Mouse (Mus musculus): ENCODE measurements around the gene Polr1e.

Polr1e gene

DNA sequence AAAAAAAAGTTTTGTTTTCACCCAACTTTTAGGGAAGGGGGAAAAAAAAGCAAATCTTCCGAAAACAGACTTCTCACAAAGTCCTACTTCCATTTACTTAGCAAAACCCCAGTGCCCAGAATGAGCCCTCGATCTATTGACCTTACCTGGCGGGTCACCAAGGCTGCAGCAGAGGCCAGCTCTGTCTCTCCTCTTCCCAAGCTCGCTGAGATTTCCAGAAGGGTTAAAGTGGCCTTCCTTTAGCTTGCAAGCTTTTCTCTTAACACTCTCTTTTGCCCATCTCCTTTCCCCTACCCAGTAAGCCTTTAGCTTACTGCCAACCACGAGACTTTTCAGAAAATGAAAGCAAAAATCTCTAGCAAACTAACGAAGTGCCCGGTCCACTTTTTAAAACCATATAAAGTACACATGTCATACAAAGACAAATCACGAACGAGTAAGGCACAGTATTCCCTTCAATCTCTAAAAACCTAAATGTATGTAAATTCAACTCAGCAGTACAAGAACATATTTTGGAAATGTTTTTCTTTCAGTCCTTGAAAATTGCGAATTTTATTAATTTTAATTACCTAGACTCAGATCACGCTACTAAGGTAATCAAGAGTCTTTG is 7.5 kb upstream of the Polr1e start:
- DNase-seq = peak; percentile 56 to 75

DNA sequence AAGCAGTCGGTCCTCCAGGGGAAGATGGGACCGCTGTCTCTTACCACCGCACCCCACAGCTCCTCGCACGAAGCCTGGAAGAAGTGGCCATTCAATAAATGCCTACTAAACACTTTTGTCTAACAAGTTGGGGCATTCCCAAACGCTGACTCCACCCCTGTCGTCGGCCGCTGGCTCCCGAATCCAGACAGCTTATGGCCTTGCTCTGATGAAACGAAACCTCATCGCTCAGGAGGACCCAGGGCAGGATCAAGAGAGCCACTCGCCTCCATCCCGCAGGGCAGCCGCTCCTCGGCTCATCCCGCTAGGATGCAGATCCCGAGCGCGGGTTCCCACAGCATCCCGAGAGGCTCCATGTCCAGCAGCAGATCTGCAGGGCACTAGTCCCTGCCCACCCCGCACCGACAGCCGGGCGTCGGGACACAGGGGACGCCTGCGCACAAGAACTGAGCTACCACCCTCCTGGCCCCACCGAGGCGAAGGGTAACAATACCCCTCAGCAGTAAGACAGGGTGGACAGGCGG is 6.7 kb upstream of the Polr1e start:
- DNase-seq = peak; percentile 69 to 79

- peak; percentile 99 to 100 for DNase-seq
These were observed 6.0 kb upstream of the Polr1e start, which contains the start of gene Zbtb5 for GRCm38 (mm10) chr4:45012105-45012975. TSS of gene Zbtb5 (minus strand) at chr4:45012412.

GRCm38 (mm10) chr4:45013031-45013431 is 5.4 kb upstream of the Polr1e start:
- DNase-seq = peak in 1 of 2 experiments; percentile 25

GRCm38 (mm10) chr4:45013537-45013936 is 4.8 kb upstream of the Polr1e start:
- DNase-seq = no peak

DNA sequence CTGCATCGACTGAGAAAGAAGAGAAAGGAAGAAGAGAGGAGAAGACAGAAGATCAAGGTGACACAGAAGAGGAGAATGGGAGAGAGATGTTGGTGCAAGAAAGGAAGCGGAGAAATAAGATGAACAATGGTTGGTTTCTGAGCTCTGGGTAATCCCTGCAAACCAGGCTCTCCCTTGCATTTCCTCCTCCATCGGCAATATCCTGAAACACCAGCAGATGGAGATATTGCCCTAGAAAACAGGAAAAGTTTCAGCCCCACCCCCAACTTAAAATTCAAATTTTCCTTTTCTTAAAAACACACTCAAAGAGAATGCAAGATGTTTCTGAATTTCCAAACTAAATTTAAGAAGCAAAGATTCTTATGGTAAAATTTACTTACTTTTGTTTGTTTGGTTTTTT is 2.8 kb upstream of the Polr1e start:
- peak; percentile 61 to 77 for DNase-seq

DNA sequence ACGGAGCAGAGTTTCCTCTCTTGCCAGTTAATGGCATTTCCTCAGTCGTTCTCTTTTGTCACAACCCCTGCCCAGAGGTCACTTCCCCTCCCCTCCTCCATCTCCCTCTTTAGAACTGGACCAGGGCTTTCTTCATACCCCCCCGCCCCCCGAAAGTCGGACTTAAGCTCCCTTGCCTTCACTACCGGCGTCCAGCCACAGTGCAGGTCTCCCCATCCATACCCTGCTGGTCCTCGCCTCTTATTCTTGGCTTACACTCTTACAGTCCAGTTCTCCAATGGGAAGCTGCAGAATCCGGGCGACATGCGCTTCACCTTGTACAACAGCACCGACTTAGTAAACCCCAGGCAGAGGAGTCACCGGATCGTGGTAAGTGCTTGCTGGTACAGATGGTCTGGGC is 626 bp downstream of the Polr1e start:
- no peak for DNase-seq

DNA sequence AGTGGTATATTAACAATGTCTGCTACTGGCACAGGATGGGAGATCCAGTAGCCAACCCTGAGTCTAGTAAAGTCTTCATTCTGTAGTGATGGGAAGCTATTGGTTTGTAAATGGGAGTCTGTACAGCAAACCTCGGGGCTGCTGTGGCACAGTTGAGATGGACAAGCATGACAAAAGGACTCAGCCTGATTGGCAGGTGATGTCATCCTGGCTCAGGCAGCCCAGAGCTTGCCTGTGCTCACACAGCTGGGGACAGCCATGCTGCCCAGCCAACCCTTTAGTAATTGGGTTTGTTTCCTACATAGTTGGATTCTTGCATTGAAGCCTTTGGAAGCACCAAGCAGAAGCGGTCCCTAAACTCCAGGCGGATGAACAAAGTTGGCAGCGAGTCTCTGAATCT is 8.1 kb downstream of the Polr1e start:
- DNase-seq = no peak

GRCm38 (mm10) chr4:45032586-45032985 is 14.2 kb downstream of the Polr1e start:
- no peak for DNase-seq

DNA sequence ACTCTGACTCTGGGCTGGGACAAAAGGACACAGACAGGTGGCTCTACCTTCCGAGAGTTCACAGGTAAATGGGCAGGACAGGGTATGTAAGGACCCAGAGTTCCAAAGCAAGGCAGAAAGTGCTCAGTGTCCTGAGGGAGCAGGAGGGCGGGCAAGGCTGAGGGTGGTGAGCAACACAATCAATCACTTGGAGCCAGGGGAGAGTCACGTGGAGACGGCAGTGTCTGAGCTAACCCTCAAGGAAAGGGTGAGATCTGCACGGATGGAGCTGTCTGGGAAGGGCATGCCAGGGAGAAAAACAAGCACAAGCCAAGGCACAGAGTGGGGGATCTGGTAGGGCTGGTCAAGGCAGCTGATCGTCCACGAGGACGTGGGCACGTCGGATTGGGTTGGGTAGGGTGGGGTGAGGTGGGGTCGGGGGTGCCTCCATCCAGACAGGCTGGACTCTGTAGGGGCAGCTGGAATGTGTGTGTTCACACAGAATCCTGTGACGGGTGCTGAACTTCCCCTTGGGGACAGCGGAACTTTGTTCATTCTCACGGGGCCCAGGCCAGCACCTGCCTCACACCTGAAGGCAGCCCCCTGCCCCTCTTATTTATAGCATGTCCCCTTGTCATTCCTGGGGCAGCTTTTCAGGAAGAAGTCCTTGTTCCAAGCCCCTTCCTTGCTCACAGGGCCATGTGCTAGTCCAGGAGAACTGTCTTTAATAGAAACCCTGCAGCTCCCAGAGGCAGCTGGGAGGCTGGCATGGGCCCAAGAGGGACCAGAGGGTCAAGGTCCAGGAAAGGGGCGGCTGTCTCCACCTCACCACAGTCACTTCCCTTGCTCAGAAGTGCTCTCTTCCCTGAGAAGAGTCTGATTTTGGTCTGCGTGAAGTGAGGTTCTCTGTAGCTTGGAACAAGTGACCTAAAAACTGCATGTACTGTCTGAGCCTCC is 16.6 kb downstream of the Polr1e start:
- peak; percentile 83 to 91 for DNase-seq

GRCm38 (mm10) chr4:45036048-45036447 is 17.7 kb downstream of the Polr1e start:
- no peak for DNase-seq

GRCm38 (mm10) chr4:45036571-45036970 is 18.2 kb downstream of the Polr1e start:
- no peak for DNase-seq

GRCm38 (mm10) chr4:45037455-45038410 is 19.4 kb downstream of the Polr1e start:
- DNase-seq = peak; percentile 25 to 32

- peak; percentile 44 to 58 for DNase-seq
These were observed 20.5 kb downstream of the Polr1e start for GRCm38 (mm10) chr4:45038879-45039278.

GRCm38 (mm10) chr4:45039546-45039945 is 21.2 kb downstream of the Polr1e start:
- peak; percentile 36 to 38 for DNase-seq

GRCm38 (mm10) chr4:45040795-45041194 is 22.4 kb downstream of the Polr1e start:
- DNase-seq = peak; percentile 66 to 78

- DNase-seq = no peak
These were observed 28.3 kb downstream of the Polr1e start for GRCm38 (mm10) chr4:45046679-45047078.

DNA sequence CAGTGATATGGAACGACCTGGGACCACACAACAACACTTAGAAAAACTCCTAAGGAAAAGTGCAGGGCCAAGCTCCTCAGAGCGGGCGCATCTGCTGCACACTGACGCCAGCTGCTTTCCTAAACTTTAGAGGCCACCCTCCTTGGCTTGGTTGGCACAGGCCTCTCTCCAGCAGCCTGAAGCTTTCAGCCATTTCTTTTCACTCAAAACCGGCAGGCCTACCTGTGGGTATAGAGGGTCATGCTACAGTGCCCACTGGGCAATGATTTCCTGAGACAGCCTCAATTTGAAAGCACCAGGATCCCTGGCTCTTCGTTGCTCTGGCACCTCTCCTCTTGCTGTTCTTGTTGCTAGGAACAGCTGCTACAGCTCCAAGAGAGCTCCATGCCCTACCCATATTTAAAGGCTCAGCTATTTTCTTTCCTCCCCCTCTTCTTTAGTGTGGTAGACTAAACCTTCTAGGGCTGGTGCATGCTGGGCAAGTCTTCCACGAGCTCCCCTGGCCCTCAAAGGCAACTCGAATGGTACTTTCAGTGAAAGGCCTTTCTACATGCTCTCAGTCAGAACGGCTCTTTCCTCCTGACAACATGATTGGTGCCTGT is 29.0 kb downstream of the Polr1e start:
- no peak for DNase-seq

DNA sequence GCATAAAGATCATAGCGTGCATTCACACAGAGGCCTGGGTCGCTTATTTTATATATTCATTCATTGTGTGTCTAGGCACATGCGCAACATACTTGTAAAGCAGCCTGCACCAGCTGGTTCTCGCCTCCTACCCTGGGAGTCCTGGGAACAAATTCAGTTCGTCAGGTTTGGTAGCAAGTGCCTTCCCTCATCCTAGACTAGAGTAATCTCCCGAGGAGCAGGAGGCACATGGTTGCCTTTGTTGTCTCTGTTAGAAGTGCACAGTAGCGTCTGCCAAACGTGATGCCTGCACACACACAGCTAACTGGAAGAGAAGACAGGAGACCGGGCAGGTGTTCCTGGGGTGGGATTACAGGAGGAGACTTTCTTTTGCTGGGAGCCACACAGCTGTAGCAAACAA is 29.6 kb downstream of the Polr1e start:
- DNase-seq = no peak

GRCm38 (mm10) chr4:45054862-45055261 is 36.5 kb downstream of the Polr1e start:
- peak in 1 of 2 experiments; percentile 33 for DNase-seq

DNA sequence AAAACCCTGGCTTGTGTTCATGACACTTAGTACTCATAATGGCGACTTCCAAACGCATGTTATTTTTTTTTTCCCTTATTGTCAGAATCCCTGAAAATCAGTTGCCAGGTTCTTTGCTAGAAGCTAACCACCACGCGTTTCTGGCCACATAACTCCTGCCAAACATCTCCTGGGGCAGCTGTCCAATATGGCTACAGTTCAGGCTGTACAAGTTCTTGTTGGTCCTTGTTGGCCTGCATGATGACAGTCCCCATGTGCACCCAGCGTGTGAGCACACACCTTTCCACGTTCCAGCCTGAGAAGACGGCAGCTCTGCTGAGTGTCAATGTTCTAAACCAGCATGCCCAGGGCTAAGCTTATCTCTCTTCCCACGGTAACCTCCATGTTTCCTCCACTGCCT is 37.1 kb downstream of the Polr1e start:
- no peak for DNase-seq

All from kidney, postnatal 36 days (tissue).